Comparison of ENCODE assay signal across 28 mouse cellular contexts in genomic region chr8:97108719-97109391, GRCm38 (mm10).
DNase-seq lines count a peak whose midpoint lies in the region; ATAC-seq and TF ChIP-seq lines count a peak whose summit lies in the region.
"Had no signal": no experiment of that assay in that cellular context is flagged by ENCODE, and none has a peak within 500 bp of the region (broad histone marks: within the 10 kb centered on the region; RNA-seq: fewer than 3 reads in every experiment).

No protein-coding gene starts in this region.

- intact Hi-C loops in left cerebral cortex, postnatal 14 days (cut with DNase I): no loop called here

- H3K4me1 ChIP-seq in forebrain, embryonic 14.5 days (ENCODE audit: control insufficient read depth, insufficient read depth, low read length): no peaks in the 10 kb centered on the region
- H3K4me1 ChIP-seq in forebrain, embryonic 10.5 days: no peaks in the 10 kb centered on the region
- H3K4me1 ChIP-seq: embryonic facial prominence, embryonic 10.5 days; embryonic facial prominence, embryonic 13.5 days; heart, embryonic 12.5 days; heart, embryonic 15.5 days; hindbrain, embryonic 10.5 days had no signal

- WGBS in forebrain, embryonic 14.5 days: 44% methylated on average over 4 of the region's 4 CpGs
- WGBS in forebrain, embryonic 10.5 days: 77% methylated on average over 4 of the region's 4 CpGs

- H3K9ac ChIP-seq in forebrain, embryonic 14.5 days (ENCODE audit: low read length): no peak overlapping the region
- H3K9ac ChIP-seq: embryonic facial prominence, embryonic 13.5 days; heart, embryonic 12.5 days; heart, embryonic 15.5 days; hindbrain, embryonic 14.5 days had no signal

- no peaks in the 10 kb centered on the region for H3K27me3 ChIP-seq in forebrain, embryonic 14.5 days (replicated peaks; ENCODE audit: control insufficient read depth, insufficient read depth, low read length)
- no peaks in the 10 kb centered on the region for H3K27me3 ChIP-seq in forebrain, embryonic 10.5 days (ENCODE audit: poor library complexity, severe bottlenecking)
- H3K27me3 ChIP-seq: embryonic facial prominence, embryonic 13.5 days; heart, embryonic 12.5 days; heart, embryonic 15.5 days had no signal

- ATAC-seq in cerebellum, adult (ENCODE audit: insufficient number of reproducible peaks, low FRiP score, low TSS enrichment): no peak
- peak; percentile 81 for ATAC-seq in forebrain, embryonic 14.5 days
- ATAC-seq: activated CD4-positive, CD25-positive, alpha-beta regulatory T cell, adult 4 months; intestine, postnatal 0 days had no signal

- H3K27ac ChIP-seq in forebrain, embryonic 14.5 days (ENCODE audit: low read depth, low read length): no peak overlapping the region
- H3K27ac ChIP-seq in forebrain, embryonic 10.5 days: no peak overlapping the region
- H3K27ac ChIP-seq: embryonic facial prominence, embryonic 10.5 days; embryonic facial prominence, embryonic 13.5 days; gastrocnemius, adult 2 months; heart, embryonic 15.5 days; hindbrain, embryonic 10.5 days; hindbrain, embryonic 14.5 days had no signal

- no peaks in the 10 kb centered on the region for H3K36me3 ChIP-seq in forebrain, embryonic 14.5 days (ENCODE audit: control insufficient read depth, insufficient read depth, low read length)
- no peaks in the 10 kb centered on the region for H3K36me3 ChIP-seq in forebrain, embryonic 10.5 days (replicated peaks)
- H3K36me3 ChIP-seq: embryonic facial prominence, embryonic 10.5 days; embryonic facial prominence, embryonic 13.5 days; heart, embryonic 12.5 days; heart, embryonic 15.5 days; hindbrain, embryonic 10.5 days had no signal

- peak; percentile 29 to 36 for DNase-seq in cerebellum, postnatal 10 days
- peak; percentile 69 for DNase-seq in forebrain, embryonic 14.5 days (ENCODE audit: low spot score)
- DNase-seq in forebrain, embryonic 10.5 days (ENCODE audit: extremely low spot score, low spot score): no peak
- DNase-seq in layer of hippocampus, postnatal 14 days (ENCODE audit: low spot score in 2 of 2): peak; percentile 4 to 39
- DNase-seq in layer of hippocampus, postnatal 25 days (ENCODE audit: extremely low spot score in 1 of 2, low spot score in 1 of 2): no peak
- peak; percentile 83 for DNase-seq in brain, embryonic 14.5 days (ENCODE audit: low read depth)
- no peak for DNase-seq in left cerebral cortex, postnatal 14 days (ENCODE audit: low spot score in 2 of 2)
- DNase-seq: adrenal gland, adult 8-10 months; adrenal gland, postnatal 25 days; cerebellum, adult 11 months; cerebellum, adult 2 months; cerebellum, postnatal 25 days; gastrocnemius, adult 2 months; gastrocnemius, postnatal 14 days; heart, adult 11 months; heart, postnatal 10 days; heart, postnatal 36 days; kidney, adult 2 months had no signal

- no peaks in the 10 kb centered on the region for H3K9me3 ChIP-seq in forebrain, embryonic 14.5 days (replicated peaks; ENCODE audit: control insufficient read depth, low read length)
- no peaks in the 10 kb centered on the region for H3K9me3 ChIP-seq in forebrain, embryonic 10.5 days
- H3K9me3 ChIP-seq: embryonic facial prominence, embryonic 10.5 days; embryonic facial prominence, embryonic 13.5 days; heart, embryonic 12.5 days; heart, embryonic 15.5 days; hindbrain, embryonic 10.5 days had no signal

- TF ChIP-seq CTCF in brain, embryonic 14.5 days (IDR thresholded peaks at IDR 0.05; ENCODE audit: borderline replicate concordance, extremely low read depth, insufficient read depth, insufficient read length): no peak

- no peak overlapping the region for H3K4me3 ChIP-seq in forebrain, embryonic 14.5 days (ENCODE audit: low read depth, low read length)
- no peak overlapping the region for H3K4me3 ChIP-seq in forebrain, embryonic 10.5 days
- H3K4me3 ChIP-seq: embryonic facial prominence, embryonic 10.5 days; embryonic facial prominence, embryonic 13.5 days; erythroblast, embryonic 14.5 days; gastrocnemius, adult 2 months; heart, embryonic 12.5 days; heart, embryonic 15.5 days; hindbrain, embryonic 10.5 days had no signal

- no peak for TF ChIP-seq POLR2A in brain, embryonic 14.5 days (IDR thresholded peaks at IDR 0.05; ENCODE audit: borderline replicate concordance, extremely low read depth, insufficient read depth, insufficient read length, poor library complexity, severe bottlenecking)

- H3K4me2 ChIP-seq in forebrain, embryonic 14.5 days (ENCODE audit: low read length): no peak overlapping the region
- H3K4me2 ChIP-seq: embryonic facial prominence, embryonic 13.5 days; heart, embryonic 12.5 days; heart, embryonic 15.5 days; hindbrain, embryonic 14.5 days had no signal

Comparison
In these comparisons a context has a peak if more than half of its experiments do, and no peak if none do; other contexts are left out.
1. DNase-seq: peak in cerebellum, postnatal 10 days (2 of 2), forebrain, embryonic 14.5 days (single experiment), layer of hippocampus, postnatal 14 days (2 of 2) and brain, embryonic 14.5 days (single experiment); none in forebrain, embryonic 10.5 days (single experiment), layer of hippocampus, postnatal 25 days (0 of 2) and left cerebral cortex, postnatal 14 days (0 of 2).